Mouse (Mus musculus) thymus, postnatal 36 days (tissue): Measurements from ENCODE around the gene Actg1.
A peak's percentile ranks its signal among the peaks of the same experiment; 100 is the strongest.

ENCODE experiments used
- DNase-seq, 2 experiments: peaks; one replicate each; pipeline ENCODE4 v3.0.0; 2022; ENCODE audit warnings: mixed read lengths in 2 of 2

Actg1 gene

DNA sequence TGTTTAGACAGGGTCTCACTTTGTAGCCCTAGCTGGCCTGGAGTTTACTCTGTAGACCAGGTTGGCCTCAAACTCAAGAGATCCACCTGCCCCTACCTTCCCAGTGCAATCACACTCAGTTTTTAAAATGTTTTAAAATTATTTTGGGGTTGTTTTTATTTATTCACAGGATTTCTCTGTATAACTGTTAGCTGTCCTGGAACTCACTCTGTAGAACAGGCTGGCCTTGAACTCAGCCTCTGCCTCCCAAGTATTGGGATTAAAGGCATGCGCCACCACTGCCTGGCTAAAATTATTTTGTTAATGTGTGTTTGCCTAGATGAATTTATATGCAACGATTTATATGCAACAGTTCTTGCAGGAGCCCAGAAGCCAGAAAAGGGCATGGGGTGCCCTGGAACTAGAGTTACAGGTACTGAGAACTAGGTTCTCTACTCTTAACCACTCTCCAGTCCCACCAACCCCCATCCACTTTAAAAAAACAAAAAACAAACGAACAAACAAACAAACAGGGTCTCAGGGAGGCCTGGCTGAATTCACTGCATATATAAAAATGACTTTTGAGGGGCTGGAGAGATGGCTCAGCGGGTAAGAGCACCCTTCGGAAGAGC is 3.9 kb downstream of the Actg1 start:
- no peak for DNase-seq

DNA sequence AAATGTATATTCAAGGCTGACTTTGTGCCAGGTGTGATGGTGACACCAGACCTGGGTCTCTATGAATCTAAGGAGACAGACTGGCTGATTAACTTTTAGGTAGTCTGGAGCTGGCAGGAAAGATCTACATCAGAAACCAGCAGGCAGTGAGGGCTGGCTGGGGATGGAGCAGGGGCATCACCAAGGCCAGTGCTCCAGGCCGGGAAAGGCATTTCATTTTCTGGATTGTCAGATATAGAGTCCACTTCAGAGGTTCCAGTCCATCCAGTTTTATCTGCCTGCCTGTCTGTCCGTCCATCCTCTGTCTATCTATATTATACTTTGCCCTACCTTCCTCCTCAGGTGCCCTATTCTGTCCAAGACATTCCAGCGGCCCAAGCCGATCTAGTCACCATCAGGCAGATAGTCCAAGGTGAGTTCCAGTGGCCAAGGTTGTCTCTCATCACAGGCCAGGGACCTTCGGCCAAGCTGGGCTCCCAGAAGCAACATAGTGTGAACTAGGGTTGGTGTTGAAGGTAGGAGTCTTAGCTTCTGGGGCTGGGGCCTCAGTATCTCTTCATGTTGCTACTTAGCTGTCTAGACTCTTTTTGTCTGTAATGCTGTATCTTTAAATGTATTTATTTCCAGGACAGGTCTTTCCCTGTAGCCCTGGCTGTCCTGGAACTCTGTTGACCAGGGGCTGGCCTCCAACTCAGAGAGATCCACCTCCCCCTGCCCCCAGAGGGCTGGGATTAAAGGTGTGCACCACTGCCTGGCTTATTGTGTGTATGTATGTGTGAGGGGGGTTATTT is 4.6 kb downstream of the Actg1 start:
- no peak for DNase-seq

- no peak for DNase-seq
These were observed 5.6 kb downstream of the Actg1 start for GRCm38 (mm10) chr11:120342656-120343160.

- no peak for DNase-seq
These were observed 6.7 kb downstream of the Actg1 start for GRCm38 (mm10) chr11:120341661-120342060.

GRCm38 (mm10) chr11:120339978-120340513 is 8.3 kb downstream of the Actg1 start:
- no peak for DNase-seq

DNA sequence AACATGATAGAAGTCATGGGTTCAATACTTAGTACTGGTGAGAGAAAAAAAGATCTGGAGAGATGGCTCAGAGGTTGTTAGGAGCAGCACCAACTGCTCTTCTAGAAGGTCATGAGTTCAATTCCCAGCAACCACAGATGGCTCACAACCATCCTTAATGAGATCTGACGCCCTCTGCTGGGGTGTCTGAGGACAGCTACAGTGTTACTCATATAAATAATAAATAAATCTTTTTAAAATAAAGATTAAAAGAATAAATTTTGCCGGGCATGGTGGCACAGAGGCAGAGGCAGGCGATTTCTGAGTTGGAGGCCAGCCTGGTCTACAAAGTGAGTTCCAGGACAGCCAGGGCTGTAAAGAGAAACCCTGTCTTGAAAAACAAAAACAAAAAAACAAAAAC is 9.6 kb downstream of the Actg1 start:
- DNase-seq: no peak

- DNase-seq: no peak
These were observed 10.9 kb downstream of the Actg1 start for GRCm38 (mm10) chr11:120337447-120337846.

GRCm38 (mm10) chr11:120335431-120336021 is 12.8 kb downstream of the Actg1 start:
- no peak for DNase-seq

GRCm38 (mm10) chr11:120320156-120320555 is 28.2 kb downstream of the Actg1 start:
- DNase-seq: no peak

GRCm38 (mm10) chr11:120319310-120319709 is 29.0 kb downstream of the Actg1 start:
- no peak for DNase-seq

DNA sequence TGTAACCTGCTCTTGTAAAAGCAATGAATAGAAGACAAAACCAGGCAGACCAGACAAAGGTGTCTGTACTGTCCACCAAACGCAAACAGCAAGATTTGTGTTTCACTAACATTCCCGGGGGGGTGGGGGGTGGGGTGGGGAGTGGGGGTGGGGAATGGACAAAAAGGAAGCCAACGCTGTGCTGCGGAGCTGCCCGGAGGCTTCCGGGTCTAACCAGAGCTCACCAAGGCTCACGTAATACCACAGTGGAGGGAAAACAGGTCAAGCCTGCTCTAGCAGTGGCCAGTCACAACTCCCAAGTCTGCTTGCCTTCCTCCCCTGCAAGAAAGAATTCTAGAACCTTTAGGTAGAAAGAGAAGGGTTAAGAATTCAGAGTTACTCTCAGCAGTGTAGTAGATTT is 30.9 kb downstream of the Actg1 start:
- no peak for DNase-seq

DNA sequence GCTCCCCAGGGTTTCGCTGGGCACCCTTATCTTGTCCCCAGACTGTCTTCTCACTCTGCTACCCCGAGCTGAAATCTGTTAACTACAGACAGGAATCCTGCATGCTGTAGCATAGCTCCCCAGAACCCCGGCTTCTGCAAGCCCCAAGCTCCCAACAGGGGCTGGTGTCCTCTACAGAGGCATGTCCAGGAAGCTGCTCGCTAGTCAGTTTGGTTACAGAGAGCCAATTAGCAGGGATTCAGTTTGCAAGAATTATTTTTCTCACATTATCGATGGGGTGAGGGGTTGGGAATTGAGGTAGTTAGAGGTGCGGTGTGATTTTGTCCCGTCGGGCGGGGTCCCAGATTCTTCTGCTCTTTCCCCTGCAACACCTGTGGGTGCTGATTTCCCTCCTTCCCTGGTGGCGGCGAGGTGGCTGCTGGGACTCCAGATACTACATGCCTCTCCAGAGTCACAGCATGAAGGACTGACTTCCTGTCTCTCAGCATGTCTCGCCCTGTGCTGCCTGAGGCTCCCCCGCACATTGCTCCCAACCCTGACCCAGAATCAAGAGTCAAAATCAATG is 31.6 kb downstream of the Actg1 start:
- peak; percentile 52 to 68 for DNase-seq

DNA sequence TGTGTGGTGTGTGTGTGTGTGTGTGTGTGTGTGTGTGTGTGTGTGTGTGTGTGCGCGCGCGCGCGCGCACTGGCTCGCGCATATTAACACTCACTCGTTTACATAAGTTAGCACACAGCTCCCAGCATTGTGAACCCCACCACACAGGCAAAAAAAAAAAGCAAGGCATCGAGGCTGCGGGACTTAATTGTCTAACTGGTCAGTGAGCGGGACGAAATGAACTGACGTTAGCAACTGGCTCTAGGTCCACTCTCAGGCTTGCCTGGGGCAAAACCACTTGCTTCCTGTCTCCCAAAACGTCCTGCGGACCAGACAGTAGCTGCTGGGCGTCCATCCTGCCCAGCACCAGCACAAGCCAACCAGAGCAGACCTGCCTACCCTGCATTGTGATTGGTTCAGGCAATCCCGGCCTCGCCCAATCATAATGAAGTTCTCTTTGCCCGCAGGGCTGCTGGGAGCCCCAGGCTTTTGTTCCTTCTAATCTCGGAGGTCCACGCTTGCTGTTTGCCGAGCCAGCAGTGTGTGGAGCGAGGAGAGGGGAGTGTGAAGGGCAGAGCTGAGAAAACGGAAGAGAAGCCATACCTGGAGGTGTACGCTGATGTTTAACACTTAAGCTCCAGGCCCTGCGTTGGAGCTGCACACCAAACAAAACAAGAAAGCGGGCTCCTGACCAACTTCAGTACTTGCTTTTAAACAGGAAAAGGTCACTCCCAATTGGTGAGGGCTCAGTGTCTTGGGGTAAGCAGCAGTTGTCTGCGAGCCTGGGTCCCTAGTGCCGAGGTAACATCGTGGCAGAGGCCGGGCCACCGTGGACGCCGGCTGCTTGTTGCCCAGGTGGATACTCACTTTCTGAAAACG is 32.3 kb downstream of the Actg1 start:
- peak; percentile 85 to 89 for DNase-seq

- no peak for DNase-seq
These were observed 33.0 kb downstream of the Actg1 start for GRCm38 (mm10) chr11:120315416-120315761.

- DNase-seq: no peak
These were observed 33.5 kb downstream of the Actg1 start for GRCm38 (mm10) chr11:120314721-120315415.

- DNase-seq: no peak
These were observed 34.2 kb downstream of the Actg1 start for GRCm38 (mm10) chr11:120313906-120314685.

GRCm38 (mm10) chr11:120312069-120312468 is 36.3 kb downstream of the Actg1 start:
- no peak for DNase-seq

DNA sequence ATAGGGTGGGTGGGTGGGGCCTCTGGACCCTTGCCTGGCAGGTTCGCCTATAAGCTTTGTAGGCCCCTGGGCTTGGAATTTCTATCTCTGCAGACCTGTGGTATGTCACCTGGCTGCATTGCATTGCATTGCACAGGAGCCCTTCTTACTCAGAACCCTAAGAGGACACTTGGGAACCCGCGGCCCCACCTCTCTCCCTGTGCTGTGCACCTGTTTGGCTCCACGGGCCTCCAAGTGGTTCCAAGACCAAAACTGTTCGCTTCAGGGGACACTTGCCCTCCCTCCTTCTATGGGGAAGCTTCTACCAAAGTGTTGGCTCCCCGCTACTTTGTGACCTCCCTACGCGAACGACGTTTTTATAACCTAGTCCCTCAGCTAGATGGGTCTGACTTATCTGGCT is 36.8 kb downstream of the Actg1 start:
- DNase-seq: no peak

GRCm38 (mm10) chr11:120310813-120311312 is 37.5 kb downstream of the Actg1 start:
- DNase-seq: peak; percentile 89 to 91

DNA sequence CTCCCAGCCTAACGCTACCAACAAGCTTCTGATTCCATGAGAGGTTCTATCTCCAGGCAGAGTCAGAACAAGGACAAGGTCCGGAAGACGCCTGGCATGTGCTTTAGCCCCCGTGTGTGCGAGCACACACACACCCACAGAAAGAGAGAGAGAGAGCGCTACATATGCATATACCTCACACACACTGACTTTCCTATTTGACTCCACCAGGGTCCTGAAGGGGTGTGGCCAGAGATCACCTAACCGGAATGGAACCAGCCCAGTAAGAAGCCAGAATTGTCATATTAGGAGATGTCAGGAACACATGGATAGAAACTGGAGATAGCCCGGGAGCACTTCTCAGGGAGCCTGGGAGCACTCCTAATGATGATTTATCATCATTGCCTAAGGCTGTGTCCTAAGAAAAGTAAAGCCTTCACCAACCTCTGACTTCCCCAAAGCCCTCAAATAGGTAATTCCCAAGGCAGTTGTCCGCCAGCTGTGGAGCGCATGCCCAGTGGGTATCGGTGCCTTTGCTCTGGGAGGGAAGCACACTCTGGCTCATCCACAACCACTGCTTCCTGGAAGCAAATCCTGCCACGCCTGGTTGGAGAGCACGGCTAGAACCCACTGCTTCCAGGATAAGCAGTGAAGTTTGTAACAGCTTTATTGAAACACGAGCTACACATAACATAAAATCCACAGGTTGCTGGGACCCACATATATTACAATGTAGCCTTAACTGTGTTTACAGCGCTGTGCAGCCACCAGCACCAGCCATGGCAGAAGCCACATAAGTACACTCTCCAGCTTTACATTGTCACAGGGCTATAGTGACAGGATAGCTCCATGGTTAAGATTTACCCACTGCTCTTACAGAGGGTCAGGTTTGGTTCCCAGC is 39.7 kb downstream of the Actg1 start:
- DNase-seq: no peak
